21 mouse cellular contexts compared by ENCODE assay signal in the genomic region with DNA sequence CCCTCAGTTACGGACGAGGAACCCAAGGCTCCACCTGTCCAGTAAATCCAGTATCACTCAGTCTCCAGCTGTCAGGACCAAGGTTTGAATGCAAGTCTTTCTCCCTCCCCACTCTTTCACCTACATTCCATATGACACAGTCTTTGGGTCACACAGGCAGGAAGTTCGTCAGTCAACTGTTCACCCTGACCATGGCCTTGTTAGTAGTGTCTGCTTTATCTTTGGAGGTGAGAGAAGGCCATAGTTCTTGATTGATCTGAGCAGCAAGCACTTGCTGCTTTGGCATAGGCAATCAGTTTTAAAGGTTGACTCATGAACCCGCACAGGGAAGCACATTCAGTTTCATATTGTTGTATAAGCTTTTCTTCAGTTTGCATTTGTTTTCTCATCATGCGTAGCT.
A peak's percentile ranks its signal among the peaks of the same experiment; 100 is the strongest.
DNase-seq lines count a peak whose midpoint lies in the region; ATAC-seq and TF ChIP-seq lines count a peak whose summit lies in the region.
"Had no signal": no experiment of that assay in that cellular context is flagged by ENCODE, and none has a peak within 500 bp of the region (broad histone marks: within the 10 kb centered on the region; RNA-seq: fewer than 3 reads in every experiment).

No protein-coding gene starts in this region.

- H3K4me1 ChIP-seq in midbrain, embryonic 16.5 days (ENCODE audit: control insufficient read depth, insufficient read depth, low read length): peaks cover 35% of the 10 kb centered on the region
- peaks cover 35% of the 10 kb centered on the region for H3K4me1 ChIP-seq in midbrain, embryonic 13.5 days (replicated peaks)
- peaks cover 26% of the 10 kb centered on the region for H3K4me1 ChIP-seq in cerebellum, adult 2 months (ENCODE audit: control insufficient read depth, insufficient read depth, low read length)

- ATAC-seq in midbrain, embryonic 16.5 days: no peak
- no peak for ATAC-seq in midbrain, embryonic 13.5 days
- ATAC-seq: forebrain, embryonic 13.5 days; intestine, embryonic 16.5 days had no signal

- no peaks in the 10 kb centered on the region for H3K9me3 ChIP-seq in midbrain, embryonic 16.5 days (replicated peaks; ENCODE audit: control insufficient read depth, low read length, poor library complexity, severe bottlenecking)
- no peaks in the 10 kb centered on the region for H3K9me3 ChIP-seq in midbrain, embryonic 13.5 days
- H3K9me3 ChIP-seq: forebrain, embryonic 13.5 days; kidney, embryonic 15.5 days; limb, embryonic 10.5 days; limb, embryonic 15.5 days; midbrain, embryonic 12.5 days; neural tube, embryonic 15.5 days had no signal

- H3K27ac ChIP-seq in gastrocnemius, adult 2 months: peak overlapping the region; percentile 89
- H3K27ac ChIP-seq in layer of hippocampus, adult 2 months: peak overlapping the region; percentile 97
- 0 out of 2 replicates have a peak overlapping the region, but pooled peaks have one; percentile 25 for H3K27ac ChIP-seq in midbrain, embryonic 16.5 days (ENCODE audit: low read length)
- no peak overlapping the region for H3K27ac ChIP-seq in midbrain, embryonic 13.5 days
- H3K27ac ChIP-seq in cerebellum, adult 2 months (ENCODE audit: insufficient read depth, low read length): no peak overlapping the region
- H3K27ac ChIP-seq: kidney, embryonic 15.5 days; limb, embryonic 10.5 days; limb, embryonic 15.5 days; midbrain, embryonic 12.5 days; neural tube, embryonic 15.5 days had no signal

- H3K4me3 ChIP-seq in gastrocnemius, adult 2 months: no peak overlapping the region
- no peak overlapping the region for H3K4me3 ChIP-seq in layer of hippocampus, adult 2 months
- no peak overlapping the region for H3K4me3 ChIP-seq in midbrain, embryonic 16.5 days (ENCODE audit: low read depth, low read length)
- H3K4me3 ChIP-seq in midbrain, embryonic 13.5 days (replicated peaks): no peak overlapping the region
- H3K4me3 ChIP-seq in cerebellum, adult 2 months (replicated peaks; ENCODE audit: insufficient read depth, low read depth, low read length): no peak overlapping the region
- H3K4me3 ChIP-seq: forebrain, embryonic 13.5 days; kidney, embryonic 15.5 days; limb, embryonic 10.5 days; limb, embryonic 15.5 days; midbrain, embryonic 12.5 days; neural tube, embryonic 15.5 days had no signal

- 88% methylated on average over 5 of the region's 5 CpGs for WGBS in midbrain, embryonic 16.5 days
- WGBS in midbrain, embryonic 13.5 days: 91% methylated on average over 5 of the region's 5 CpGs
- 90% methylated on average over 5 of the region's 5 CpGs for WGBS in cerebellum, adult 2 months

- no peak overlapping the region for H3K9ac ChIP-seq in midbrain, embryonic 16.5 days (ENCODE audit: low read depth, low read length)
- no peak overlapping the region for H3K9ac ChIP-seq in midbrain, embryonic 13.5 days (replicated peaks)
- H3K9ac ChIP-seq: forebrain, embryonic 13.5 days; kidney, embryonic 15.5 days; limb, embryonic 15.5 days; midbrain, embryonic 12.5 days; neural tube, embryonic 15.5 days had no signal

- no peak for TF ChIP-seq POLR2A in cerebellum, adult 2 months (IDR thresholded peaks at IDR 0.05; ENCODE audit: borderline replicate concordance, insufficient read depth, low read length)

- no peak for TF ChIP-seq CTCF in gastrocnemius, adult 2 months (IDR thresholded peaks at IDR 0.05)
- TF ChIP-seq CTCF in layer of hippocampus, adult 2 months (conservative IDR thresholded peaks at IDR 0.05): no peak
- no peak for TF ChIP-seq CTCF in cerebellum, adult 2 months (IDR thresholded peaks at IDR 0.05; ENCODE audit: borderline replicate concordance, insufficient read depth, low read depth, low read length)

- no peak for DNase-seq in gastrocnemius, adult 2 months
- DNase-seq in gastrocnemius, postnatal 36 days: no peak
- no peak for DNase-seq in layer of hippocampus, adult 2 months (ENCODE audit: low spot score in 2 of 2)
- DNase-seq in layer of hippocampus, postnatal 10 days (ENCODE audit: low spot score in 2 of 2): no peak
- no peak for DNase-seq in cerebellum, adult 2 months
- DNase-seq: adrenal gland, adult 2 months; cerebellum, adult 8-10 months; cerebellum, postnatal 25 days; heart, postnatal 14 days; lung, postnatal 36 days; spleen, adult 18-20 months; thymus, postnatal 14 days had no signal

- H3K27me3 ChIP-seq in midbrain, embryonic 16.5 days (ENCODE audit: control insufficient read depth, insufficient read depth, low read depth, low read length): no peaks in the 10 kb centered on the region
- no peaks in the 10 kb centered on the region for H3K27me3 ChIP-seq in midbrain, embryonic 13.5 days
- no peaks in the 10 kb centered on the region for H3K27me3 ChIP-seq in cerebellum, adult 2 months (ENCODE audit: control insufficient read depth, insufficient read depth, low read length)
- H3K27me3 ChIP-seq: kidney, embryonic 15.5 days; limb, embryonic 15.5 days; neural tube, embryonic 15.5 days had no signal

- no peaks in the 10 kb centered on the region for H3K36me3 ChIP-seq in midbrain, embryonic 16.5 days (ENCODE audit: control insufficient read depth, insufficient read depth, low read length)
- H3K36me3 ChIP-seq in midbrain, embryonic 13.5 days: no peaks in the 10 kb centered on the region
- H3K36me3 ChIP-seq: limb, embryonic 10.5 days; limb, embryonic 15.5 days; midbrain, embryonic 12.5 days; neural tube, embryonic 15.5 days had no signal

- 0 out of 2 replicates have a peak overlapping the region, but pooled peaks have one; percentile 0 for H3K4me2 ChIP-seq in midbrain, embryonic 16.5 days (ENCODE audit: low read length)
- no peak overlapping the region for H3K4me2 ChIP-seq in midbrain, embryonic 13.5 days (replicated peaks)
- H3K4me2 ChIP-seq: forebrain, embryonic 13.5 days; kidney, embryonic 15.5 days; limb, embryonic 15.5 days; midbrain, embryonic 12.5 days; neural tube, embryonic 15.5 days had no signal

- intact Hi-C loops in gastrocnemius, adult 2 months (cut with DNase I): loop anchor here (2.0 kb wide), 1 partner anchor 23 kb away; no protein-coding TSS in a partner anchor
- intact Hi-C loops in gastrocnemius, postnatal 36 days (cut with DNase I): no loop called here

Comparison
In these comparisons a context has a peak if more than half of its experiments do, and no peak if none do; other contexts are left out.
1. H3K27ac ChIP-seq: peak in gastrocnemius, adult 2 months (single experiment), layer of hippocampus, adult 2 months (single experiment) and midbrain, embryonic 16.5 days (single experiment); none in midbrain, embryonic 13.5 days (single experiment) and cerebellum, adult 2 months (single experiment).